Mouse (Mus musculus) 416B (cell line): ENCODE measurements around the gene Slc25a16.

Experiments
- DNase-seq: peaks from one replicate; pipeline ENCODE4 v3.0.0; 2011; ENCODE audit warnings: low read depth

Gene Slc25a16

GRCm38 (mm10) chr10:62919925-62920765, at the start of gene Slc25a16:
TSS of gene Slc25a16 (plus strand) at chr10:62920633.
- DNase-seq: peak; percentile 89

- no peak for DNase-seq
Observed at GRCm38 (mm10) chr10:62874828-62875227, 45.6 kb upstream of the Slc25a16 start.

DNA sequence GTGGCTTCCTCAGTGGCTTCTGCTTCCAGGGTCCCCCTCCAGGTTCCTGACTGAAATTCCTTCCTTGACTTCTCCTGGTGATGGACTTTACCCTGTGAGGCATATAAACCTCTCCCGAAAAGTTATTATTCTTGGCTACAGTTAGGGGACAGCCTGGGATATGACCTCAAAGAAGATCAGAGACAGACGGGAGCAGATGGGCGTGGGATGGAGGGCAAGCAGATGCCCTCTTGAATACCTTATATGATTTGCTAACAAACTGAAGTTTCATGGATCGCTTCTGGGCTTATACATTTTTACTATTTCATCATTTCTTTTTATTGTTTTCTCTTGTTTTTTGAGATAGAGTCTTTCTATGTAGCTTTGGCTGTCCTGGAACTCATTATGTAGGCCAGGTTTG, 44.9 kb upstream of the Slc25a16 start:
- no peak for DNase-seq

DNA sequence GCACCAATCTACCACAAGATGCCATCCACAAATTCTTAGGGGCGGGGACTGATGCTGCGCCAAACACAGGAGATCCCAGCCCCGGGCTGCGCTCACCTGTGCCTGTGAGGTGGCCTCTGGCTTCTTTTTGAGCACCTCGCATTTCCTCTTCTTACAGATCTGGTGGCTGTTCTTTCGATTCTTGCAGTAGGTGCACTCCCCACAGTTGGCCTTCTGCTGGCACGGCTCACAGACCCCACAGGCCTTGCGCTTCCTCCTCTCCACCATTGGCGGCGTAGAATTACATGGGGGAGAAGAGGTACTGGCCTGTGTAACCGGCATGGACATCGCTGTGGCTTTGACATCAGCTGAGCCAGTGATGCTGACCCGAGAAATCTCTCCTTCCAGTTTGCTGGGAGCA, 42.4 kb upstream of the Slc25a16 start:
- no peak for DNase-seq

GRCm38 (mm10) chr10:62881211-62881610, 39.2 kb upstream of the Slc25a16 start:
- DNase-seq: peak; percentile 52

DNA sequence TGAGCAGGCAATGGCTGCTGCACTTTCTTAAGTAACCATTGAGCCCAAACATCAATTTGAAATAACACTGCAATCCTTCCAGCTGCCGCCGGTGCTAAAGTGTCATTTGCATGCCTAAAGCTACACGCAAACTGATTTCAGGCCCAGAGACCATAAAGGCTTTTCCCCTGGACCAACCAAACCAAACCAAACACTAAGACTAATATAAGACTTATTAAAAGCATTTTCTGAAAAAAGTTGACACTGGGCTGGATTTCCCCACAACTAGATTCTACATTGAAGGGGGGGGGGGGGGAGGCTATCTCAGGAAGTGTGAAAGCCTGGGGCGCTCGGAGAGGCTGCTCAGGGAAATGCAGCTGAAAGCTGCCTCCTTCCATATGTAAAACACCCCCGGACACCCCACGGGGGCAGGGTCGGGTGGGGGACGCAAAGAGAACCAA, 36.5 kb upstream of the Slc25a16 start:
- DNase-seq: no peak

DNA sequence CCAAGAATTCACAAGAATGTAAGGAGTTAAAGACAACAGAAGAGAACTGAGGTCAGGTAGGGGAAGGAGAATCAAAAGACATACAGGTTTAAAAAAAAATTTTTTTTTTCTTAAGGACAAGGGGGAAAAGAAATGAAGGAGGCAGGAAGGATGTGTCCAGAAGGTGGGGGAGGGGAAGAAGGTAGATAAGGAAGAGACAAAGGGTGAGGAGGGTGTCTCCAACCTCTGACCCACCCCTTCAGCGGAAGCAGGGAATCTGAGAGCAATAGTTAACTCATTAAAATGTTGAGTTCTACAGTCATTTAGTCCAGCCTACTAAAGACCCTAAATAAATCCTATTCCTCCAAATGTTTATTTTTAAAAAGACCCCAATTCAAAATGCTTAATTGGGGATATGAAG, 35.9 kb upstream of the Slc25a16 start:
- no peak for DNase-seq

DNA sequence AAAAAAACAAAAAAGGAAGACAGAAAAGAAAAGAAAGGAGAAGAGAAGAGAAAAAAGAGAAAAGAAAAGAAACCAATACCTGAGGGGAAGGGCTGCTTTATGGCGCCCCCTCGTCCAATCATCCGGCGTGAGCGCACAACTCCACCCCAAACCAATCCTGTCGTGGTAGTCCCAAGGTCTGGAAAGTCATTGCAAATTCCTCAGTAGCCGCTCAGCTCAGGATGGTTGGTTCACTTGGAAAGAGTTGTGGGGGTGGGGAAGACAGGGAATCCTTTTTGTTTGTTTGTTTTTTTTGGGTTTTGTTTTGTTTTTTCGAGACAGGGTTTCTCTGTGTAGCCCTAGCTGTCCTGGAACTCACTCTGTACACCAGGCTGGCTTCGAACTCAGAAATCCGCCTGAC, 35.0 kb upstream of the Slc25a16 start:
- no peak for DNase-seq

GRCm38 (mm10) chr10:62885969-62886798, 34.2 kb upstream of the Slc25a16 start:
- no peak for DNase-seq

DNA sequence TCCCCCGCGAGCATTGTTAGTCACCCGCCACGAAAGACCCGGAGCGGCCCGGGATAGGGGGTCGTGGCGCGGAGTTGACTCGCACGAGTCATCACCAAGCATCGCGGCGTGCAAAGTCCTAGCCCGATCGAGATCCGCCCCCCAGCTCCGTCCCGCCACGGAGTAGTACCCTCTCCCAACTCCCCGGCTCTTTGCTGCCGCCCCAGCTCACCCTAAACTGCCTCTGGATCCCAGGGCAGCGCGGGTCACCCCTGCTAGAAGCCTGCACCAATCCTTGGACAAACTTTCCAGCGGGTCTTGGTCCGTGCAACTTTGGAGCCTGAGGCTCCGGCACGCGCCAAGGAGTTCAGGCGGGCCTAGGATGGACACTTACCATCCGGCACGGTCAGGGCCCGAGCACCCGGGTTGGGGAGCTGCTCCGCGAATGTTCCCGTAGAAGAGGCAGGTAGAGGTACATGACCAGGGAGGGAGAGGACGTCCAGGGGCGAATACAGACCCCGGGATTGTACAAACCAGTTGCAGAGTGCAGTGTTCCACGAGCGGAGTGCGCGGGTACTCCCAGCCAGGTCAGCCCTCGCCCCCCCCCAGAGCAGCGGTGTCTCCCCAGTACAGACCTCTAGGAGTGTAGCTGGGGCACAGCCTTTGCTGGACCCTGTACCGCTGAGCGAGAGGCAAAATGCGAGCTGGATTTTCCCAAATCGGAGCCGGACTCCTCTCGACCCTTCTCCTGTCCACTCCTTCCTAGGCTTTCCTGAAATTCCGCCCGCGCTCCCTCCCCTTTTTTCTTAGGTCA, 33.4 kb upstream of the Slc25a16 start:
- DNase-seq: no peak

DNA sequence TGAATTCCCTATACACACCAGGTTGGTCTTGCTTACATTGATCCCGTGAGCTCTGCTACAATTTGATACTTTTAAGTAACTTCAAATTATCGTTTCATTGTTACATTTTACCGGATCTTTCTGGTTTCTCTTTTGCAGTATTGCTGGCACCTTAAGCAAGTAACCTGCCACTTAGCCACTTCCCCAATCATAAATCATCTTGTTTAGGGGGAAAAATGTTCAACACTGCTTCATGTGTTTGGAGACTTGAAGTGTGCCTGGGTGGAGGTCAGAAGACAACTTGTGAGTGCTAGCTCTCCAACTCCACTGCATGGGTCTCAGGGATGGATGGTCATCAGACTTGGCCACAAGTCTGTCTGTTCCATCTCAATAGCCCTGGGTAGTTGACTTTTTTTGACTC, 29.4 kb upstream of the Slc25a16 start:
- DNase-seq: no peak

- DNase-seq: no peak
Observed at GRCm38 (mm10) chr10:62892549-62893232, 27.7 kb upstream of the Slc25a16 start.

GRCm38 (mm10) chr10:62893356-62893884, 27.0 kb upstream of the Slc25a16 start:
- no peak for DNase-seq

- no peak for DNase-seq
Observed at GRCm38 (mm10) chr10:62894447-62894846, 26.0 kb upstream of the Slc25a16 start.

DNA sequence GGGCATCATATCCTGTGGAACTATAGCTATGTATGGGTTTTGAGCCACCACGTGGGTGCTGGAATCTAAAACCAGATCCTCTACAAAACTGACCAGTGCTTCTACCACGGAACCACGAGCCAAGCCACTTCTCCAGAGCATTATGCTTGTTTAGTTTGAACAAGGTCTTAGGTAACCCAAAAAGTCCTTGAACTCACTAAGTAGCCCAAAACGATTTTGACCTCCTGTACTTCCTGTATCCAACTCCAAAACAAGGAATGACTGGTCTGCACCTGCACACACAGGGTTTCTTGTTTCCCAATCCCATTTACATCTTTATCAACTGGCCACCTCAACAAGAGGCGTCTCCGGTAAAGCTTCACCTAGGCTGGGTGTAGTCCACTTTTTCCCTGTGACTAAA, 25.0 kb upstream of the Slc25a16 start:
- peak; percentile 46 for DNase-seq

GRCm38 (mm10) chr10:62896035-62896434, 24.4 kb upstream of the Slc25a16 start:
- DNase-seq: no peak

- peak; percentile 47 for DNase-seq
Observed at GRCm38 (mm10) chr10:62896774-62897173, 23.7 kb upstream of the Slc25a16 start.

DNA sequence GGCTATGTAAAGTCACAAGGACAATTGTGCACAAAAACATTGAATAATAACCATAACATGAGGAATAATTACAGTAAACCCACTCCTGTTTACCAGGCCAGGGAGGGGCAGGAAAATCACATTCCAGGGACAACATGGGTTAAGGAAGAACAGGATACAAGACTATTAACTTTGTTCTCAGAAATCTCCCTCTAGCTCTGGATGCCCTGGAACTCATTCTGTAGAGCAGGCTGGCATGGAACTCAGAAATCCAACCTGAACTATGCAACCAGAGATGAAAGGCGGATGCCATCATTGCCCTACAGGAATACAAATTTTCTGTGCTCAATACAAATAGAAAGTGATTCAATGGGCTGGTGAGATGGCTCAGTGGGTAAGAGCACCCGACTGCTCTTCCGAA, 23.0 kb upstream of the Slc25a16 start:
- no peak for DNase-seq

DNA sequence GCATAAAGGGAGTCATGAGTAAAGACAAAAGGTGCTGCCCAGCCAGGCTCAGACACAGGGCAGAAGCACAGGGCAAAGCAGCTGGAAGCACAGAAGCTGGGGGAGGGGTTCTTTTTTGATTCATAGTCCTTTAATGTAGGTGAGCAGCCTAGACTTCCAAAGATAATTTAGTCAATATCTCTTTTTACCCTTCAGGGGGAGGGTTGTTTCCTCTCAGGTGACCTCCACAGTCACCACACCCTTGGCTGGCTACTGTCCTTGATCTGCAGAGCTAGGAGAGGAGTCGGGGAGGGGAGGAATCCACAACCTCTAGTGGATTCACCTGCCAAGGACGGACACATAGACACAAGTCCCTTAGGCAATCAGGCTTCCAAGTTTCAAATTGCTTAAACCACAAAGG, 22.4 kb upstream of the Slc25a16 start:
- DNase-seq: no peak

DNA sequence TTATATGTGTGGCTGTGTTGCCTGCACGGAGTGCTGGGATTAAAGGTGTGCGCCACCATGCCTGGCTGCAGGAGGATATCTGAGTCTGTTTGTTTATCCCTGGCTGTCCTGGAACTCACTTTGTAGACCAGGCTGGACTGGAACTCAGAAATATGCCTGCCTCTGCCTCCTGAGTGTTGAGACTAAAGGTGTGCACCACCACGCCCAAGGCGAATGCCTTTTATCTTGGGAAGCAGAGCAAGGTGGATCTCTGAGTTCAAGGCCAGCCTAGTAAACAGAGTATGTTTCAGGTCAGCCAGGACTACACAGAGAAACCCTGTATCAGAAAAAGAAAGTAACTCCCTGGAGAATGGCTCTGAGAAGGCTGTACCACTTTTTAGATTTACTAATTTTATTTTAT, 20.3 kb upstream of the Slc25a16 start:
- no peak for DNase-seq

DNA sequence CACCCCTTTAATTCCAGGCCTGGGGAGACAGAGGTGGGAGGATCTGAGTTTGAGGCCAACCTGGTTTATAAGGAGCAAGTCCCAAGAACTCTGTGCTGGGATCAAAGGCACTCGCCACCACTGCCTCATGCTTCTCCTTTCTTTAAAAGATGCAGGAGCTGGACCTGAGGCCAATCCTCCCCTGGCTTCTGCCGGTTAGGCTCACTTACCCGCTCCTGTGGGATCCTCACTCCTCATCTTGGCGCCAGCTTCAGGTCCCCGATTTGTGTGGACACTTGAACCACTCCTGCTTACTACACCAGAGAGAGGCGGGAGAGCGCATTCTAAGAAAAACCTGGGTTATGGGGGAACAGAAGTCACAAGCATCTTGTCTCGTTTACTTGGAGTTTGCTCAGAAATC, 18.6 kb upstream of the Slc25a16 start:
- no peak for DNase-seq
